Mouse (Mus musculus): ENCODE data around the gene Slc38a2. TPM values are rescaled to one million over a fixed set of nuclear protein-coding genes. Genes with fewer than 3 reads are reported as not detected.

Slc38a2 gene
- polyA plus RNA-seq (2012; ENCODE audit: insufficient read depth, insufficient read length, low replicate concordance, missing spikeins): 275 TPM in 1 of 2 replicates, not detected in the other

- H3K27ac ChIP-seq (ENCODE audit: insufficient read depth, low read depth, low read length): peak within 1 kb of the TSS; percentile 97
- WGBS: under 1% methylated on average over 76 of the region's 76 CpGs
- H3K4me3 ChIP-seq (ENCODE audit: insufficient read depth, low read depth, low read length): peak within 1 kb of the TSS; percentile 68
- H3K4me1 ChIP-seq (ENCODE audit: control insufficient read depth, insufficient read depth, low read length): no peaks in the 10 kb centered on the region; the same call in 1 of the 2 replicates
- TF ChIP-seq CTCF (IDR thresholded peaks at IDR 0.05; ENCODE audit: insufficient read depth, low read depth, low read length) (no peak), POLR2A (IDR thresholded peaks at IDR 0.05; ENCODE audit: insufficient read depth, low read depth, low read length) (peak; percentile 93)
Measured at GRCm38 (mm10) chr15:96699521-96700511, at the start of gene Slc38a2. Slc38a2 (minus strand) TSS chr15:96699730.

GRCm38 (mm10) chr15:96749101-96749500, 49.6 kb upstream of the Slc38a2 start:
- H3K4me1 ChIP-seq (ENCODE audit: control insufficient read depth, insufficient read depth, low read length): peaks cover 6% of the 10 kb centered on the region; the same call in 1 of the 2 replicates
- 20% methylated on average over 10 of the region's 10 CpGs for WGBS
- no peak overlapping the region for H3K27ac ChIP-seq (ENCODE audit: insufficient read depth, low read depth, low read length)
- no peak overlapping the region for H3K4me3 ChIP-seq (ENCODE audit: insufficient read depth, low read depth, low read length)
- TF ChIP-seq CTCF (IDR thresholded peaks at IDR 0.05; ENCODE audit: insufficient read depth, low read depth, low read length) (no peak), POLR2A (IDR thresholded peaks at IDR 0.05; ENCODE audit: insufficient read depth, low read depth, low read length) (no peak)

GRCm38 (mm10) chr15:96747551-96747950, 48.0 kb upstream of the Slc38a2 start:
- WGBS: 84% methylated on average over 11 of the region's 11 CpGs
- no peak for TF ChIP-seq CTCF (IDR thresholded peaks at IDR 0.05; ENCODE audit: insufficient read depth, low read depth, low read length)
- no peak for TF ChIP-seq POLR2A (IDR thresholded peaks at IDR 0.05; ENCODE audit: insufficient read depth, low read depth, low read length)
- no peak overlapping the region for H3K27ac ChIP-seq (ENCODE audit: insufficient read depth, low read depth, low read length)
- H3K4me3 ChIP-seq (ENCODE audit: insufficient read depth, low read depth, low read length): no peak overlapping the region
- H3K4me1 ChIP-seq (ENCODE audit: control insufficient read depth, insufficient read depth, low read length): peaks cover 6% of the 10 kb centered on the region; the same call in 1 of the 2 replicates

GRCm38 (mm10) chr15:96746986-96747385, 47.5 kb upstream of the Slc38a2 start:
- Histone ChIP-seq H3K27ac (ENCODE audit: insufficient read depth, low read depth, low read length) (no peak overlapping the region), H3K4me3 (ENCODE audit: insufficient read depth, low read depth, low read length) (no peak overlapping the region), H3K4me1 (ENCODE audit: control insufficient read depth, insufficient read depth, low read length) (peaks cover 6% of the 10 kb centered on the region; the same call in 1 of the 2 replicates)
- TF ChIP-seq CTCF (IDR thresholded peaks at IDR 0.05; ENCODE audit: insufficient read depth, low read depth, low read length) (no peak), POLR2A (IDR thresholded peaks at IDR 0.05; ENCODE audit: insufficient read depth, low read depth, low read length) (no peak)
- WGBS: 94% methylated on average over 6 of the region's 6 CpGs

- peaks cover 6% of the 10 kb centered on the region; the same call in 1 of the 2 replicates for H3K4me1 ChIP-seq (ENCODE audit: control insufficient read depth, insufficient read depth, low read length)
- WGBS: 100% methylated on average over 1 of the region's 1 CpGs
- no peak for TF ChIP-seq POLR2A (IDR thresholded peaks at IDR 0.05; ENCODE audit: insufficient read depth, low read depth, low read length)
- no peak for TF ChIP-seq CTCF (IDR thresholded peaks at IDR 0.05; ENCODE audit: insufficient read depth, low read depth, low read length)
- no peak overlapping the region for H3K27ac ChIP-seq (ENCODE audit: insufficient read depth, low read depth, low read length)
- no peak overlapping the region for H3K4me3 ChIP-seq (ENCODE audit: insufficient read depth, low read depth, low read length)
Measured at GRCm38 (mm10) chr15:96745299-96745698, 45.8 kb upstream of the Slc38a2 start.

GRCm38 (mm10) chr15:96744882-96745296, 45.4 kb upstream of the Slc38a2 start:
- TF ChIP-seq POLR2A (IDR thresholded peaks at IDR 0.05; ENCODE audit: insufficient read depth, low read depth, low read length): no peak
- no peak for TF ChIP-seq CTCF (IDR thresholded peaks at IDR 0.05; ENCODE audit: insufficient read depth, low read depth, low read length)
- Histone ChIP-seq H3K27ac (ENCODE audit: insufficient read depth, low read depth, low read length) (no peak overlapping the region), H3K4me1 (ENCODE audit: control insufficient read depth, insufficient read depth, low read length) (peaks cover 6% of the 10 kb centered on the region; the same call in 1 of the 2 replicates), H3K4me3 (ENCODE audit: insufficient read depth, low read depth, low read length) (no peak overlapping the region)
- 66% methylated on average over 5 of the region's 5 CpGs for WGBS

- Histone ChIP-seq H3K4me3 (ENCODE audit: insufficient read depth, low read depth, low read length) (no peak overlapping the region), H3K4me1 (ENCODE audit: control insufficient read depth, insufficient read depth, low read length) (peaks cover 4% of the 10 kb centered on the region; the same call in 1 of the 2 replicates), H3K27ac (ENCODE audit: insufficient read depth, low read depth, low read length) (no peak overlapping the region)
- 87% methylated on average over 18 of the region's 18 CpGs for whole genome bisulfite sequencing
- TF ChIP-seq CTCF (IDR thresholded peaks at IDR 0.05; ENCODE audit: insufficient read depth, low read depth, low read length) (no peak), POLR2A (IDR thresholded peaks at IDR 0.05; ENCODE audit: insufficient read depth, low read depth, low read length) (no peak)
Measured at GRCm38 (mm10) chr15:96744153-96744881, 44.8 kb upstream of the Slc38a2 start.

- WGBS: 55% methylated on average over 6 of the region's 6 CpGs
Measured at GRCm38 (mm10) chr15:96743257-96743656, 43.7 kb upstream of the Slc38a2 start.

More at GRCm38 (mm10) chr15:96743257-96743656, 43.7 kb upstream of the Slc38a2 start:
- Histone ChIP-seq H3K4me1 (ENCODE audit: control insufficient read depth, insufficient read depth, low read length) (no peaks in the 10 kb centered on the region), H3K4me3 (ENCODE audit: insufficient read depth, low read depth, low read length) (no peak overlapping the region), H3K27ac (ENCODE audit: insufficient read depth, low read depth, low read length) (no peak overlapping the region)
- TF ChIP-seq POLR2A (IDR thresholded peaks at IDR 0.05; ENCODE audit: insufficient read depth, low read depth, low read length) (no peak), CTCF (IDR thresholded peaks at IDR 0.05; ENCODE audit: insufficient read depth, low read depth, low read length) (no peak)

Measured in olfactory bulb, adult 2 months (tissue).